Mouse (Mus musculus): ENCODE data around the gene Prdm5. TPM values are rescaled to one million over a fixed set of nuclear protein-coding genes. Genes with fewer than 3 reads are reported as not detected.

Prdm5 gene
- 0.13 and 0.33 TPM in 2 replicates for polyA plus RNA-seq (2012; rRNA removed)

DNA sequence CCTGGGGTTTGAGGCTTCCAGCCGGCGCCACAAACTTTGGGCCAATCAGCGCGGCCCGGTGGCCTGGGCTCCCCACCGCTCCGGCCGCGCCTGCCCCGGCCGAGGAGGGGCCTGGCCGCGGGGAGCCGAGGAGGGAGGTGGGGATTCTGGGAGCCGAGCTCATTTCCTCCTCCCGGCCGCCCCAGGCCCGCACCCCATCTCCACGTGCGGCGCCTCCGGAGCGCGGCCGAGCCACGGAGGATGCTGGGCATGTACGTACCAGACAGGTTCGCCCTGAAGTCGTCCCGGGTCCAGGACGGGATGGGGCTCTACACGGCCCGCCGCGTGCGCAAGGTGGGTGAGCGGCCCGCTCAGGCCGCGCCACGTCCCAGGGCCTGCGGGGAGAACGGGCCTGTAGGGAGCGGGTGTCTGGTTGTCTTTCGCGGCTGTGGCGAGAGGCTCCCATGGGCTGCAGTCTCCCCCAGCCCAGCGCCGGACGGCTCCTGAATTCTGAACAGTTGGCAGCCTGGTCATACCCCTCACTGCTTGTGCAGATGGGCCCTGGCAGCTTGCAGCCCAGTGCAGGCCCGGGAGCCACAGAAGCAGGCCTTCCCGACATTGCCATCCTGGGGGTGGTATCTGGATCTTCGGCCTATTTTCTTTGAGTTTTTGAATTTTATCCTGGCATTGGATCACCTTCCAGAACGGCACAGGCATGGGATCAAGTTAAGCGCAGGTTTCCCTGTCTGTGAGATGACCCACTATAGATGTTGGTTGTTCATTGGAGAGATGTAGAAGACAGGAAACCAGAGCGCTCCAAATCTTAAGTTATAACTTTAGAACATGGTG lies at the start of gene Prdm5:
Prdm5 (plus strand) TSS at position 128 of the 828 bp plus-strand sequence.
- WGBS = 6% methylated on average over 56 of the region's 56 CpGs
- Histone ChIP-seq H3K27ac (ENCODE audit: insufficient read depth, low read depth, low read length) (no peak within 1 kb of the TSS), H3K4me1 (ENCODE audit: control insufficient read depth, insufficient read depth, insufficient read length, low read length) (no peaks in the 10 kb centered on the region; the same call in none of the 2 replicates), H3K27me3 (ENCODE audit: control insufficient read depth, insufficient read depth, low read length) (no peaks in the 10 kb centered on the region; the same call in 1 of the 2 replicates), H3K36me3 (ENCODE audit: control insufficient read depth, insufficient read depth, low read length) (no peaks in the 10 kb centered on the region), H3K4me3 (ENCODE audit: low read depth, low read length) (peak within 1 kb of the TSS; percentile 61)
- TF ChIP-seq CTCF (IDR thresholded peaks at IDR 0.05; ENCODE audit: extremely low read depth, insufficient read length, insufficient replicate concordance, low read depth, low read length) = no peak
- TF ChIP-seq POLR2A (IDR thresholded peaks at IDR 0.05; ENCODE audit: low read depth, low read length) = no peak

DNA sequence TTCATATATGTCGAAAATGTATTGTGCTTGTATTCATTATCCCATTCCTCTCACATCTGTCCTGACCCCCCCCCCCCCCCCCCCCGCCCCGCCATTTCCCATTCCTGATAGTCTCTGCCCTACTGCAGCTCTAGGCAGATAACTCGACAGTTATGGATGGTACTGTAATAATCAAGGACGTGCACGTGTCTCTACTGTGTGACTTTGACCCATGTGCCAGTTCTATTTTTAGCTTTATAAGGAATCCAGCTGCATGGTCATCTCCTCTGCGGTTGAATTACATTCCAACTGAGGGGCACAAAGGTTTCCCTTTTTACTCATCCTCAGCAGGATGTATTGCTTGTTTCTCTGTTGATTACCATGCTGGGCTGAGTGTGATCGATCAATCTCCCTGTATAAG lies 39.3 kb upstream of the Prdm5 start:
- no peaks in the 10 kb centered on the region for H3K36me3 ChIP-seq (ENCODE audit: control insufficient read depth, insufficient read depth, low read length)
- TF ChIP-seq POLR2A (IDR thresholded peaks at IDR 0.05; ENCODE audit: low read depth, low read length) = no peak
- no peak for TF ChIP-seq CTCF (IDR thresholded peaks at IDR 0.05; ENCODE audit: extremely low read depth, insufficient read length, insufficient replicate concordance, low read depth, low read length)
- WGBS = 52% methylated on average over 8 of the region's 8 CpGs
- H3K27me3 ChIP-seq (ENCODE audit: control insufficient read depth, insufficient read depth, low read length) = no peaks in the 10 kb centered on the region
- H3K27ac ChIP-seq (ENCODE audit: insufficient read depth, low read depth, low read length) = no peak overlapping the region
- H3K4me3 ChIP-seq (ENCODE audit: low read depth, low read length) = no peak overlapping the region
- H3K4me1 ChIP-seq (ENCODE audit: control insufficient read depth, insufficient read depth, insufficient read length, low read length) = no peaks in the 10 kb centered on the region

DNA sequence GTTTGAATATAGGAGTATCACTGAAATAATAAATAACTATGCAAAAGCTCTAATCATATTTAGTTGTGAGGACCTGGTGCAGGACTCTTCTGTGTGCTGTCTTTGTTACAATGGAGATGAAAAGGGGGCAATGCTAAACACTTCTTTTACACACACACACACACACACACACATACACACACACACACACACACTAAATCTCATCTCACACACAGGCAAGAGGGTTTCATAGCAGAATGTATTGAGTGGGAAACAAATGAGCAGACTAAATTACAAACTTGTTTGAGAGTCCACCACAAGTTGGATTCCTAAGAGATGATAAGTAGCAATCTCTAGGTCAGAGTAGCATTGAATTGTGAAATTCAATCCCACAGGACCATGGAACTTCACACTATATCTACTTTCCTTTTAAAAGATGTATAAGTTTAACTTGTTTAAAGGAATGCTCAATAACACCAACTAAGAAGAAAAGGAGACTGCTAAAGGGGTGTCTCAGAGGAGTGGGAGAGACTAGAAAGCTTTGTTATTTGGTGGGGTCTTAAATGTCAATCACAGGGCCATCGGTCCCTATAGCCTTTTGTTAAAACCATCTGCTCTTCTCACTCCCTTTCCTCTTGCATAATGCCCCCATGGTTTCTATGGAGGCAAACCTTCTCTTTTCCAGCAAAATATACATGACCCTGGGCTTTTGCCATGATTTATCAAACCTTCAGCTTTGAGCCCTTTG lies 35.5 kb upstream of the Prdm5 start:
- no peaks in the 10 kb centered on the region for H3K4me1 ChIP-seq (ENCODE audit: control insufficient read depth, insufficient read depth, insufficient read length, low read length)
- no peak overlapping the region for H3K4me3 ChIP-seq (ENCODE audit: low read depth, low read length)
- TF ChIP-seq CTCF (IDR thresholded peaks at IDR 0.05; ENCODE audit: extremely low read depth, insufficient read length, insufficient replicate concordance, low read depth, low read length) (no peak), POLR2A (IDR thresholded peaks at IDR 0.05; ENCODE audit: low read depth, low read length) (no peak)
- no peaks in the 10 kb centered on the region for H3K36me3 ChIP-seq (ENCODE audit: control insufficient read depth, insufficient read depth, low read length)
- no peak overlapping the region for H3K27ac ChIP-seq (ENCODE audit: insufficient read depth, low read depth, low read length)
- WGBS = 67% methylated on average over 1 of the region's 1 CpGs
- H3K27me3 ChIP-seq (ENCODE audit: control insufficient read depth, insufficient read depth, low read length) = no peaks in the 10 kb centered on the region

DNA sequence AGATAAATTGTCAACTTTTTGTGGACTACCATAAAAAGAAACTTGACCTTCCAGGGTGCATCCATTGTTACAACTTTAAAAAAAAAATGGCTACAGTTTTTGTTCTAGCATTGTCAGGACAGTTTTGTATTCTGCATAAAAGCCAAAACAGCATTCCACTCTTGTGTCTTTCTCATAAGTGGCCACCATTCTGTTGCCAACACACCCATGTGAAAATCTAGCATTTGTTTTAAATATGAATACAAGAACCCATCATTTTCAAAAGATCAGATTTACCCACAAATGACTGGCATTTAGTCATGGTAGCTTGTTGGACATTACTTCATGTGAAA lies 35.0 kb upstream of the Prdm5 start:
- no peak overlapping the region for H3K4me3 ChIP-seq (ENCODE audit: low read depth, low read length)
- H3K4me1 ChIP-seq (ENCODE audit: control insufficient read depth, insufficient read depth, insufficient read length, low read length) = no peaks in the 10 kb centered on the region
- no peaks in the 10 kb centered on the region for H3K36me3 ChIP-seq (ENCODE audit: control insufficient read depth, insufficient read depth, low read length)
- H3K27me3 ChIP-seq (ENCODE audit: control insufficient read depth, insufficient read depth, low read length) = no peaks in the 10 kb centered on the region
- no peak overlapping the region for H3K27ac ChIP-seq (ENCODE audit: insufficient read depth, low read depth, low read length)
- TF ChIP-seq CTCF (IDR thresholded peaks at IDR 0.05; ENCODE audit: extremely low read depth, insufficient read length, insufficient replicate concordance, low read depth, low read length) (no peak), POLR2A (IDR thresholded peaks at IDR 0.05; ENCODE audit: low read depth, low read length) (no peak)

DNA sequence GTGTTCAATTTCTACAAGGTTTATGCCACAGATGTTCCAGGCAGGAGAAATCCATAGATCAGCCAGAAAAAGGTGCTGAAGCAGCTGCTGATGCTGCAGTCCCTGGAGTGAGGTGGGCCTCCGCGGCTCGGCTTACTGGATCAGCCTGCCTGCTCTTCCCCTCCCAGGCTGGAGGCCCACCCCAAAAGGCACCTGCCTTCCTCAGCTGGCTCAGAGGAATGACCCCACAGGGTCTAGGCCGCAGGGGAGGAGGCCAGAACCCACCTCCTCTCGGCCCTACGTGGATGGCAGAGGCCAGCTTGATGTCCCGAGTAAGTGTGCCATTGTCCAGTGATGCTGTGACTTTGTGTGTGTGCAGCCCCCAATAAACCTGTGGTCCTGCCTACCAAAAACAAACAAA lies 20.6 kb upstream of the Prdm5 start:
- no peak for TF ChIP-seq CTCF (IDR thresholded peaks at IDR 0.05; ENCODE audit: extremely low read depth, insufficient read length, insufficient replicate concordance, low read depth, low read length)
- no peaks in the 10 kb centered on the region for H3K27me3 ChIP-seq (ENCODE audit: control insufficient read depth, insufficient read depth, low read length)
- H3K27ac ChIP-seq (ENCODE audit: insufficient read depth, low read depth, low read length) = no peak overlapping the region
- H3K4me3 ChIP-seq (ENCODE audit: low read depth, low read length) = no peak overlapping the region
- H3K4me1 ChIP-seq (ENCODE audit: control insufficient read depth, insufficient read depth, insufficient read length, low read length) = no peaks in the 10 kb centered on the region
- H3K36me3 ChIP-seq (ENCODE audit: control insufficient read depth, insufficient read depth, low read length) = no peaks in the 10 kb centered on the region
- WGBS = 76% methylated on average over 7 of the region's 7 CpGs

DNA sequence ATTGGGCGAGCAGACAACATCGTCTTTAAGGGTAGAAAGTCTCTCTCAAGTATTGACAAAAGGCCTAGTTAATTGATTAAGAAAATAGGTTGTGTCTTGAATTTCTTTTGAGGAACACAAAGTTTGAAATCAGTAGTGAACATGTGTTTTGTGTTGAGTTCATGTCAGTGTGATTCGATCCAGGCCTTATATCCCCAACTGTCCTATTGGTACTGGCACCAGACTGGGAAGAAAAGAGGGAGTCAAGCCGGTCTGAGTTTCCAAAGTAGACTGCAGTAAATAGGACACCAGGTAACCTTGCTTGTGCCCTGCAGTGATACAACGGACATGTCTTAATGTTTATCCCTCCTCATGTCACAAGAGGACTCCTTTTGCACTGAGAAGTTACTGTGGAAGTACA lies 19.6 kb upstream of the Prdm5 start:
- WGBS = 84% methylated on average over 5 of the region's 5 CpGs

DNA sequence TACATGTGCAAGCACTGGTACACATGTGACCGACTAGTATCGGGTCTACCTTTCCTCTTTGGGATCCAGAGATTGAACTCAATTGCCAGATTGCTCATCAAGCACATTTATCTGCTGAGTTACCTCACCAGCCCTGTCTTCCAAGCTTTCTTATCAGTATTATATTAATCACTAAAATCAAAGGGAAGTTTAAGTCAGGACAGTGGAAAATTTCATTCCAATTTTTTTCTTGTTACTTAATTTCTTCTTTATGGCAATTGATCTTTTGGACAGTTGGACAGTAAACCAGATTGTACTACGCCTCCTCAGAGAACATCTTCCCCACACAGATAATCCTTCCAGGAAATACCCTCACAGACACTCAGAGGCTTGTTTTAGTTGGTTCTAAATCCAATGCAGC lies 18.7 kb upstream of the Prdm5 start:
- Histone ChIP-seq H3K36me3 (ENCODE audit: control insufficient read depth, insufficient read depth, low read length) (no peaks in the 10 kb centered on the region), H3K27ac (ENCODE audit: insufficient read depth, low read depth, low read length) (no peak overlapping the region), H3K4me1 (ENCODE audit: control insufficient read depth, insufficient read depth, insufficient read length, low read length) (no peaks in the 10 kb centered on the region), H3K27me3 (ENCODE audit: control insufficient read depth, insufficient read depth, low read length) (no peaks in the 10 kb centered on the region), H3K4me3 (ENCODE audit: low read depth, low read length) (no peak overlapping the region)
- TF ChIP-seq POLR2A (IDR thresholded peaks at IDR 0.05; ENCODE audit: low read depth, low read length) (no peak), CTCF (IDR thresholded peaks at IDR 0.05; ENCODE audit: extremely low read depth, insufficient read length, insufficient replicate concordance, low read depth, low read length) (no peak)
- 75% methylated on average over 3 of the region's 3 CpGs for WGBS

More for the DNA sequence above, 19.6 kb upstream of the Prdm5 start:
- H3K36me3 ChIP-seq (ENCODE audit: control insufficient read depth, insufficient read depth, low read length) = no peaks in the 10 kb centered on the region
- no peak overlapping the region for H3K27ac ChIP-seq (ENCODE audit: insufficient read depth, low read depth, low read length)
- no peak overlapping the region for H3K4me3 ChIP-seq (ENCODE audit: low read depth, low read length)
- TF ChIP-seq POLR2A (IDR thresholded peaks at IDR 0.05; ENCODE audit: low read depth, low read length) = no peak
- no peak for TF ChIP-seq CTCF (IDR thresholded peaks at IDR 0.05; ENCODE audit: extremely low read depth, insufficient read length, insufficient replicate concordance, low read depth, low read length)
- H3K27me3 ChIP-seq (ENCODE audit: control insufficient read depth, insufficient read depth, low read length) = no peaks in the 10 kb centered on the region
- H3K4me1 ChIP-seq (ENCODE audit: control insufficient read depth, insufficient read depth, insufficient read length, low read length) = no peaks in the 10 kb centered on the region
